Mouse (Mus musculus) spleen, adult 2 months (tissue): ENCODE measurements around the gene D130040H23Rik.

Experiments used
- CTCF ChIP-seq: fragments of 200-500 bp; IDR thresholded peaks from 2 replicates; pipeline ENCODE4 v1.5.1; 2011; ENCODE audit warnings: mild to moderate bottlenecking, inconsistent platforms; ENCODE audit not compliant: insufficient read depth, insufficient read length, insufficient replicate concordance; ENCODE audit errors: extremely low read depth
- POLR2A ChIP-seq: fragments of 200-500 bp; IDR thresholded peaks from 2 replicates; pipeline ENCODE4 v1.6.1; 2011; ENCODE audit warnings: low read depth, low read length, inconsistent platforms

DNA sequence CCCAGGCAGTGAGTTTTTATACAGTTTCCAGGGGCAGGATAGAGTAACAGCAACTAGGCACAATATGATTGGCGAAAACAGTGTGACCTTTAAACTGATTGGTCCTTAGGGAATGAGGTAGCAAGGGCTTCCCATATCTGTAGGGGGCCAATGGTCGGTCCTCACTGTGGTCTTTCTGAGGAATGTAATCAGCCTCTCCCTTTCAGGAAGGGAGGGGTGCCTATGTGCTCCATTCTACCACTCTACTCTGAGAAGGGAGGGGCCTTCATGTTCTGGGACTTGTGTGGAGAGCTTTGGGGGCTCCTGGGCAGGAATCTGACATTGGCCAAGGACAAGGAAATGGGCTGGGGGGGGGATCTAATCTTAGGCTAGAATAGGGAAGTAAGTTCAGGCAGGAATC lies 53.9 kb downstream of the D130040H23Rik start:
- TF ChIP-seq POLR2A (no peak), CTCF (no peak)
